Mouse (Mus musculus) frontal cortex, postnatal 36 days (tissue): ENCODE measurements around the gene Hey2.
A peak's percentile ranks its signal among the peaks of the same experiment; 100 is the strongest.

Experiments used
- DNase-seq, 2 experiments: peaks; one replicate each; pipeline ENCODE4 v3.0.0; 2022; ENCODE audit warnings: low spot score in 2 of 2

The Hey2 gene

GRCm38 (mm10) chr10:30842643-30843437 lies at the start of gene Hey2:
TSS of gene Hey2 (minus strand) at chr10:30842801.
- DNase-seq = peak; percentile 97 to 98

GRCm38 (mm10) chr10:30883085-30883760 lies 40.6 kb upstream of the Hey2 start:
- no peak for DNase-seq

- no peak for DNase-seq
These were observed 38.5 kb upstream of the Hey2 start for GRCm38 (mm10) chr10:30881109-30881508.

- DNase-seq = no peak
These were observed 2.7 kb upstream of the Hey2 start for GRCm38 (mm10) chr10:30845101-30845825.

DNA sequence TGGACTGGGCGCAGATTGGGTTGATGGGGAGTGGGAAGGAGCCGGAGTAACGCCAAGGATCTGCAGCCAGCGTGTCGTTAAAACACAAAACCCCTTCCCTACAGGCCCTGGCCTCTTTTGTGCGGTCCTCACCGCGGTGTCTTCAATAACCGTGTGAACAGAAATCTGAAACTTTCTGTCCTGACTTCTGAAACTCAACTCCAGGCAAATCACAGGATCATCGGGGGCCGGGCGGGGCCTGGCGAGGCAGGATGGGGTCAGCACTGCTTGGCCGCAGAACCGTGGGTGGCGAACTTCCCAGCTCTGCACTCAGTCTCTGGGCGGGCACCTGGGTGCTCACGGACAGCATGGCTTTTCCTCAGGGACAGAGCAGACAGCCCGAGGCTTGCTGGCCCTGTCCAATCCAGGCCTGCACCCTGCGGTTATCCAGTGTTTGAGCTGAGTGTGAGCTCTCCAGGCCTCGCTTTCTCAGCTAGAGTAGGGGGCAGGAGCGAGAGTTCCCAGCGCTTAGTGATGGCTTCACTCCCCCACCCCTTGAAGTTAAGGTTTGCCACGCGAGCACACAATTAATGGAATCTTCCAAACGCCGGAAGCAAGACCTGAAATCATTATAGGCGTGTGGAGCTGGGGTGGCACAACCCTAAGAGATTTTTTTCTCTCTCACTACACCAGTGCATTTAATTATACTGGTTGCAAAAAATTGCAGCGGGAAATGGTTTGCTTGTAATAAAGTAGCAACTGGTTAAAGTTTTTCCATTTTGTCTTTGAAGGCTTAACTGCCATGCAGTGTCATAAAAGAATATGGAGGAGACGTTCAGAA lies 1.8 kb upstream of the Hey2 start:
- no peak for DNase-seq

GRCm38 (mm10) chr10:30843438-30844190 lies 1.0 kb upstream of the Hey2 start:
- DNase-seq = peak; percentile 41 to 45

- DNase-seq = no peak
These were observed 373 bp downstream of the Hey2 start for GRCm38 (mm10) chr10:30842228-30842627.

- no peak for DNase-seq
These were observed 1.8 kb downstream of the Hey2 start for GRCm38 (mm10) chr10:30840824-30841223.

DNA sequence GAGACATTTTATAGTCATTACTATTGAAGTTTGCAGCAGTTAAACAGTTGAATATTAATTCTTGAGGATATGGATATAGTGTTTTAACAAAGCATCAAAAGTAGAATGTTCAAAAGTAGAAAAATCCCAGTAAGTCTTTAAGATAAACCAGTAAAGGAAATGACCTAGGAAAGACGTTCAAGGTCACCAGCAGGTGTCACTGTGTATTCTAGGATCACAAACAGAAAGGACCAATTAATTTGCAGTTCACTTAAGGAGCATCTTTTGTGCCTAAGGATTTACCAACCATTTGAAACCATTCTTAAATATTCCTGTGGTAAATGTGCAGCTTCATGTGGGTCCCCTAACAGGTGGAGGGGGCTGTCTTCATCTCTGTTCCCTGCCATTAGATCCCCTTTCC lies 4.4 kb downstream of the Hey2 start:
- DNase-seq = no peak

- DNase-seq = peak in 1 of 2 experiments; percentile 66
These were observed 17.6 kb downstream of the Hey2 start for GRCm38 (mm10) chr10:30825049-30825448.

DNA sequence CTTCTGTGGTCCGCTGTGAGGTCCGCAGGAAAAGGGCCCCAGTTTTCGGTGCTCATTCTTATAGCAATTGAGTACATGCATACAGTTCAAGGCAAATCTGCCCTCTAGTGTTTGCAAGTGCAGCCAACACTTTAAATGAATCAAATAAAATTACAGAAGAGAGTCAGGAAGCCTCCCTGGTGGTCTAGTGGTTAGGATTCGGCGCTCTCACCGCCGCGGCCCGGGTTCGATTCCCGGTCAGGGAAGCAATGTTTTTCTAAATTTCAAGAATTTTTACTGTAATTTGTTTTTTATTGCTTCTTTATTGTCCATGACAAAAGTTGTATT lies 31.7 kb downstream of the Hey2 start:
- DNase-seq = peak; percentile 78 to 93

GRCm38 (mm10) chr10:30810247-30810966 lies 32.2 kb downstream of the Hey2 start:
- DNase-seq = peak in 1 of 2 experiments; percentile 20

DNA sequence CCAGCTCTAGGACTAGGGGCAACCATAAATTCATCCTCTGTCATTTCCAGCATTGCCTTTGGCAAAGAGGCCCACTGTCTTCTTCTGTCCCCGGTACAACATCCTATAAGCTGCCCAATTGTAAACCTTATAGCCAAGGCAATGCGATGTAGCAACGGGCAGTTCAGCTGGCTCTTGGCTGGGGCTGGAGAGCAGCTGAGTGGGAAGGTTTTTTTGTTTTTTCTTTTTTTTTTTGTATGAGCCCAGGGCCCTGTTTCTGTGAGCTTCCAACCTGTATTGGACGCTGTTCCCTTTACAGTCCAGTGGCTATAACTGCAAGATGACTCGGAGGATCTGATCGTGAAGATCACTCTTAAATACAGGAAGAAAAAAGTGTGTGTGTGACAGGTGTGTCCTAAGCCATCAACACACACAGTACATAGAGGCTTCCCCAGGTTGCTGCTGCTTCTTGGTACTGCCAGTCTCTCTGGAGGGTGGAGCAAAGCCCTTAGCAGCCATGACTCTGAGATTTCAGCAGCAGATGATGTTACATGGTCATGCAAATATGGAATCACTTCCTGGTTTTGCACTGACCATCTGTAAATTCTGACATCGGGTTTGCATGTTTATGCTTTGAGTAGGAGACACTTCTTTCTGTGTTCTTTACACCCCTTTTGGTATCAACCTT lies 38.9 kb downstream of the Hey2 start:
- peak in 1 of 2 experiments; percentile 8 for DNase-seq

GRCm38 (mm10) chr10:30802681-30803586 lies 39.7 kb downstream of the Hey2 start, which contains the start of gene Ncoa7:
TSS of gene Ncoa7 (minus strand) at chr10:30803326.
- DNase-seq = peak; percentile 78 to 80

- peak in 1 of 2 experiments; percentile 54 for DNase-seq
These were observed 40.6 kb downstream of the Hey2 start for GRCm38 (mm10) chr10:30802033-30802432.

- no peak for DNase-seq
These were observed 42.7 kb downstream of the Hey2 start for GRCm38 (mm10) chr10:30799713-30800450.

- DNase-seq = no peak
These were observed 45.9 kb downstream of the Hey2 start for GRCm38 (mm10) chr10:30796469-30797261.
